24 mouse cellular contexts compared by ENCODE assay signal in genomic region chr19:17428561-17428914, GRCm38 (mm10). TPM values are rescaled to one million over a fixed set of nuclear protein-coding genes. Genes with fewer than 3 reads are reported as not detected.
DNase-seq lines count a peak whose midpoint lies in the region; ATAC-seq and TF ChIP-seq lines count a peak whose summit lies in the region.
"Had no signal": no experiment of that assay in that cellular context is flagged by ENCODE, and none has a peak within 500 bp of the region (broad histone marks: within the 10 kb centered on the region; RNA-seq: fewer than 3 reads in every experiment).

No protein-coding gene starts in this region.

- H3K27me3 ChIP-seq in heart, embryonic 10.5 days (ENCODE audit: insufficient read depth, poor library complexity, severe bottlenecking): no peaks in the 10 kb centered on the region
- H3K27me3 ChIP-seq in intestine, postnatal 0 days (replicated peaks; ENCODE audit: control insufficient read depth, insufficient read depth, low read length): no peaks in the 10 kb centered on the region
- H3K27me3 ChIP-seq: CH12.LX; embryonic facial prominence, embryonic 12.5 days; forebrain, embryonic 13.5 days; forebrain, embryonic 15.5 days had no signal

- peak; percentile 14 for DNase-seq in heart, adult 11 months
- DNase-seq in heart, embryonic 10.5 days (ENCODE audit: low spot score): no peak
- no peak for DNase-seq in adrenal gland, adult (ENCODE audit: inconsistent age in 2 of 2, low spot score in 1 of 2)
- DNase-seq in left cerebral cortex, adult 9 months (ENCODE audit: low spot score in 2 of 2): no peak
- DNase-seq: adrenal gland, adult 8-10 months; adrenal gland, postnatal 14 days; adrenal gland, postnatal 36 days; B cell, adult 2 months; cerebellum, adult 11-12 months; cerebellum, adult 2 months; cerebellum, adult 9-10 months; cerebellum, postnatal 10 days; cerebellum, postnatal 25 days; forebrain, postnatal 0 days had no signal

- H3K36me3 ChIP-seq in heart, embryonic 10.5 days: no peaks in the 10 kb centered on the region
- peaks cover 7% of the 10 kb centered on the region; the same call in 1 of the 2 replicates for H3K36me3 ChIP-seq in intestine, postnatal 0 days (ENCODE audit: control insufficient read depth, insufficient read depth)
- H3K36me3 ChIP-seq: embryonic facial prominence, embryonic 10.5 days; embryonic facial prominence, embryonic 12.5 days; forebrain, embryonic 15.5 days; G1E had no signal

- H3K27ac ChIP-seq in heart, embryonic 10.5 days: no peak overlapping the region
- peak overlapping the region; percentile 21; the same call in 1 of the 2 replicates for H3K27ac ChIP-seq in intestine, postnatal 0 days (ENCODE audit: low read depth, low read length)
- H3K27ac ChIP-seq: embryonic facial prominence, embryonic 10.5 days; embryonic facial prominence, embryonic 12.5 days; forebrain, embryonic 13.5 days; forebrain, embryonic 15.5 days had no signal

- 0 out of 2 replicates have a peak, but pooled peaks cover under 1% of the 10 kb centered on the region for H3K4me1 ChIP-seq in heart, embryonic 10.5 days
- 0 out of 2 replicates have a peak, but pooled peaks cover 8% of the 10 kb centered on the region for H3K4me1 ChIP-seq in intestine, postnatal 0 days (replicated peaks; ENCODE audit: control insufficient read depth, insufficient read depth, low read length)
- H3K4me1 ChIP-seq: embryonic facial prominence, embryonic 10.5 days; embryonic facial prominence, embryonic 12.5 days; forebrain, embryonic 13.5 days; forebrain, embryonic 15.5 days had no signal

- no peak overlapping the region for H3K4me2 ChIP-seq in intestine, postnatal 0 days (replicated peaks; ENCODE audit: low read depth)
- H3K4me2 ChIP-seq: embryonic facial prominence, embryonic 12.5 days; forebrain, embryonic 13.5 days; forebrain, embryonic 15.5 days had no signal

- 72% methylated on average over 2 of the region's 2 CpGs for WGBS in heart, embryonic 10.5 days
- WGBS in intestine, postnatal 0 days: 37% methylated on average over 2 of the region's 2 CpGs

- ATAC-seq in intestine, postnatal 0 days: peak; percentile 68
- ATAC-seq: activated CD4-positive, CD25-positive, alpha-beta regulatory T cell, adult 4 months; CD4-positive, CD25-positive, alpha-beta regulatory T cell, adult 4 months; forebrain, embryonic 13.5 days; forebrain, embryonic 15.5 days; forebrain, postnatal 0 days; Patski had no signal

- no peak overlapping the region for H3K4me3 ChIP-seq in heart, embryonic 10.5 days
- no peak overlapping the region for H3K4me3 ChIP-seq in intestine, postnatal 0 days (ENCODE audit: low read depth, low read length)
- H3K4me3 ChIP-seq: embryonic facial prominence, embryonic 10.5 days; embryonic facial prominence, embryonic 12.5 days; forebrain, embryonic 13.5 days; forebrain, embryonic 15.5 days had no signal

- no peaks in the 10 kb centered on the region for H3K9me3 ChIP-seq in heart, embryonic 10.5 days
- H3K9me3 ChIP-seq in intestine, postnatal 0 days (ENCODE audit: control insufficient read depth): no peaks in the 10 kb centered on the region
- H3K9me3 ChIP-seq: embryonic facial prominence, embryonic 10.5 days; embryonic facial prominence, embryonic 12.5 days; forebrain, embryonic 13.5 days; forebrain, embryonic 15.5 days; G1E had no signal

- TF ChIP-seq CTCF in intestine, postnatal 0 days (IDR thresholded peaks at IDR 0.05; ENCODE audit: low read depth): no peak

- H3K9ac ChIP-seq in intestine, postnatal 0 days (ENCODE audit: low read depth, low read length): no peak overlapping the region
- H3K9ac ChIP-seq: embryonic facial prominence, embryonic 12.5 days; forebrain, embryonic 13.5 days; forebrain, embryonic 15.5 days; forebrain, postnatal 0 days had no signal

RNA-seq across cellular contexts. Expression of gene Rfk, which starts 34.7 kb away (rescaled TPM):
- polyA plus RNA-seq in heart, embryonic 10.5 days (2016; fragmentation: Nextera tagmentation; extraction: Ambion mirVana): 52.6 and 57.7 TPM in 2 replicates
- 484 and 527 TPM in 2 replicates for polyA plus RNA-seq in intestine, postnatal 0 days (2015; fragmentation: Nextera tagmentation; extraction: Ambion mirVana)

RNA-seq across cellular contexts. Expression of gene Gcnt1, which starts 55.9 kb away (rescaled TPM):
- polyA plus RNA-seq in heart, embryonic 10.5 days (2016; fragmentation: Nextera tagmentation; extraction: Ambion mirVana): 7.7 and 9.4 TPM in 2 replicates
- polyA plus RNA-seq in intestine, postnatal 0 days (2015; fragmentation: Nextera tagmentation; extraction: Ambion mirVana): 1.1 and 1.4 TPM in 2 replicates
